Mouse (Mus musculus) embryonic facial prominence, embryonic 15.5 days (tissue): ENCODE measurements around the gene Map3k9. TPM values are rescaled to one million over a fixed set of nuclear protein-coding genes. Genes with fewer than 3 reads are reported as not detected.

ENCODE experiments used
- ATAC-seq: fragments of 200-750 bp; cut with Nextera tagmentation; 2 replicates; pipeline ENCODE4 v1.8.0; 2017; ENCODE audit warnings: low read depth, moderate TSS enrichment; ENCODE audit not compliant: insufficient number of reproducible peaks, low FRiP score, low TSS enrichment
- H3K27ac ChIP-seq: fragments of 300-500 bp; sonication (generic); replicated peaks from 2 replicates; pipeline ENCODE4 v1.5.1; 2015; ENCODE audit warnings: mild to moderate bottlenecking, inconsistent platforms
- H3K27me3 ChIP-seq: fragments of 300-500 bp; sonication (generic); 2 replicates; pipeline ENCODE4 v1.6.1; 2015; ENCODE audit warnings: inconsistent platforms
- H3K36me3 ChIP-seq: fragments of 300-500 bp; sonication (generic); 2 replicates; pipeline ENCODE4 v1.6.1; 2015; ENCODE audit warnings: mild to moderate bottlenecking, inconsistent platforms
- H3K4me1 ChIP-seq: fragments of 300-500 bp; sonication (generic); 2 replicates; pipeline ENCODE4 v1.6.1; 2015; ENCODE audit warnings: inconsistent platforms
- H3K4me2 ChIP-seq: fragments of 300-500 bp; sonication (generic); replicated peaks from 2 replicates; pipeline ENCODE4 v1.6.1; 2015; ENCODE audit warnings: mild to moderate bottlenecking, inconsistent platforms
- H3K4me3 ChIP-seq: fragments of 300-500 bp; sonication (generic); replicated peaks from 2 replicates; pipeline ENCODE4 v1.5.1; 2015; ENCODE audit warnings: mild to moderate bottlenecking, inconsistent platforms
- H3K9ac ChIP-seq: fragments of 300-500 bp; sonication (generic); 2 replicates; pipeline ENCODE4 v1.6.1; 2015; ENCODE audit warnings: inconsistent platforms
- H3K9me3 ChIP-seq: fragments of 300-500 bp; sonication (generic); replicated peaks from 2 replicates; pipeline ENCODE4 v1.6.1; 2016; ENCODE audit warnings: inconsistent platforms
- WGBS: fragments of 180-500 bp; shearing (Covaris S2); methylation state at CpG from one replicate; pipeline ENCODE4 v1.1.7; 2015; 5-methylcytosine and 5-hydroxymethylcytosine counted together
- polyA plus RNA-seq: library from polyadenylated mRNA; unstranded; fragments of >200 nt; fragmentation: Nextera tagmentation; extraction: Ambion mirVana; gene quantifications from 2 replicates; pipeline ENCODE4 v1.2.1, GENCODE M21; 2015

Gene Map3k9
- polyA plus RNA-seq, 1 experiment from 2014 or later = 2.0 TPM

DNA sequence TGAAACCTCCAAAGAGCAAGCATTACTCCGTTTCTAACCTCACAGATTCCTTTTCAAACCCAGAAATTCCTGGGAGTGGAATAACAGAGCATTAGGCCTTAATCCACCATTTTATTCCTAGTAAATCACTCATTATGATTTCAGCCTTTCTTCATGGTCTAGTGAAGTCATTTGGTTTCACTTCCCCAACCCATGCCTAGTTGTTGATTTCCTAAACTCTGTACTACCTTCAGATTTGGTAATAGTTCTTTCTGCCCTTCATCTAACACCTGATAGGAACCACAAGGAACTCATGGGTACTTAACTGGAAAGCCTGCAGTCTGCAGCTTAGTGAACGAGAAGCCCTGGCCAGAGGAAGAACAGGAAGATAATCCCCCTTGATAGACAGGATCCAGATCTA lies 105.4 kb downstream of the Map3k9 start:
- Histone ChIP-seq H3K4me1 (no peaks in the 10 kb centered on the region), H3K9ac (no peak overlapping the region), H3K4me2 (no peak overlapping the region), H3K27me3 (no peaks in the 10 kb centered on the region), H3K4me3 (no peak overlapping the region), H3K27ac (no peak overlapping the region), H3K9me3 (no peaks in the 10 kb centered on the region), H3K36me3 (no peaks in the 10 kb centered on the region)
- WGBS = 35% methylated on average over 2 of the region's 2 CpGs
- no peak for ATAC-seq

Other genes starting within 250 kb of the Map3k9 start
- gene Gm20498, start 248.3 kb downstream of the Map3k9 start, polyA plus RNA-seq = 23.2 and 23.6 TPM in 2 replicates
- 34.9 and 36.5 TPM in 2 replicates for gene Synj2bp, start 248.3 kb downstream of the Map3k9 start, polyA plus RNA-seq
- 0.25 and 0.49 TPM in 2 replicates for gene Adam21, start 212.7 kb downstream of the Map3k9 start, polyA plus RNA-seq
- gene Med6, start 186.2 kb downstream of the Map3k9 start, polyA plus RNA-seq = 52.9 and 59.8 TPM in 2 replicates
- 6.5 and 6.8 TPM in 2 replicates for gene Ttc9, start 149.9 kb downstream of the Map3k9 start, polyA plus RNA-seq
- gene Pcnx, start 78.8 kb upstream of the Map3k9 start, polyA plus RNA-seq = 11.0 and 12.4 TPM in 2 replicates